Mouse (Mus musculus) hindbrain, embryonic 16.5 days (tissue): ENCODE measurements around the gene Ubr4. TPM values are rescaled to one million over a fixed set of nuclear protein-coding genes. Genes with fewer than 3 reads are reported as not detected.

Experiments
- ATAC-seq: fragments of 200-750 bp; cut with Nextera tagmentation; 2 replicates; pipeline ENCODE4 v1.8.0; 2017; ENCODE audit warnings: moderate TSS enrichment, moderate library complexity
- H3K27ac ChIP-seq: fragments of 300-500 bp; sonication (generic); 2 replicates; pipeline ENCODE4 v1.5.1; 2014; ENCODE audit warnings: low read depth, mild to moderate bottlenecking, control low read depth, low read length, moderate library complexity
- H3K27me3 ChIP-seq: fragments of 300-500 bp; sonication (generic); replicated peaks from 2 replicates; pipeline ENCODE4 v1.6.1; 2014; ENCODE audit warnings: low read length; ENCODE audit not compliant: control insufficient read depth, insufficient read depth
- H3K36me3 ChIP-seq: fragments of 300-500 bp; sonication (generic); 2 replicates; pipeline ENCODE4 v1.6.1; 2014; ENCODE audit warnings: mild to moderate bottlenecking, low read length, moderate library complexity, mixed read lengths; ENCODE audit not compliant: control insufficient read depth, insufficient read depth
- H3K4me1 ChIP-seq: fragments of 300-500 bp; sonication (generic); 2 replicates; pipeline ENCODE4 v1.6.1; 2014; ENCODE audit warnings: low read depth, low read length; ENCODE audit not compliant: control insufficient read depth, insufficient read depth
- H3K4me2 ChIP-seq: fragments of 300-500 bp; sonication (generic); 2 replicates; pipeline ENCODE4 v1.6.1; 2014; ENCODE audit warnings: mild to moderate bottlenecking, low read length, control low read depth, moderate library complexity
- H3K4me3 ChIP-seq: fragments of 300-500 bp; sonication (generic); 2 replicates; pipeline ENCODE4 v1.5.1; 2014; ENCODE audit warnings: mild to moderate bottlenecking, low read length, control low read depth, moderate library complexity
- H3K9ac ChIP-seq: fragments of 300-500 bp; sonication (generic); 2 replicates; pipeline ENCODE4 v1.6.1; 2014; ENCODE audit warnings: low read depth, mild to moderate bottlenecking, control low read depth, low read length, moderate library complexity
- H3K9me3 ChIP-seq: fragments of 300-500 bp; sonication (generic); 2 replicates; pipeline ENCODE4 v1.6.1; 2014; ENCODE audit warnings: mild to moderate bottlenecking, low read length, moderate library complexity; ENCODE audit not compliant: control insufficient read depth
- WGBS: fragments of 180-500 bp; shearing (Covaris S2); extraction: QIAGEN DNeasy Blood & Tissue Kit; methylation state at CpG from one replicate; pipeline ENCODE4 v1.1.7; 2014; 5-methylcytosine and 5-hydroxymethylcytosine counted together
- polyA plus RNA-seq: library from polyadenylated mRNA; unstranded; fragments of >200 nt; fragmentation: Nextera tagmentation; extraction: Ambion mirVana; gene quantifications from 2 replicates; pipeline ENCODE4 v1.2.1, GENCODE M21; 2015

Gene Ubr4
- polyA plus RNA-seq, 1 experiment from 2014 or later: 82.1 TPM

DNA sequence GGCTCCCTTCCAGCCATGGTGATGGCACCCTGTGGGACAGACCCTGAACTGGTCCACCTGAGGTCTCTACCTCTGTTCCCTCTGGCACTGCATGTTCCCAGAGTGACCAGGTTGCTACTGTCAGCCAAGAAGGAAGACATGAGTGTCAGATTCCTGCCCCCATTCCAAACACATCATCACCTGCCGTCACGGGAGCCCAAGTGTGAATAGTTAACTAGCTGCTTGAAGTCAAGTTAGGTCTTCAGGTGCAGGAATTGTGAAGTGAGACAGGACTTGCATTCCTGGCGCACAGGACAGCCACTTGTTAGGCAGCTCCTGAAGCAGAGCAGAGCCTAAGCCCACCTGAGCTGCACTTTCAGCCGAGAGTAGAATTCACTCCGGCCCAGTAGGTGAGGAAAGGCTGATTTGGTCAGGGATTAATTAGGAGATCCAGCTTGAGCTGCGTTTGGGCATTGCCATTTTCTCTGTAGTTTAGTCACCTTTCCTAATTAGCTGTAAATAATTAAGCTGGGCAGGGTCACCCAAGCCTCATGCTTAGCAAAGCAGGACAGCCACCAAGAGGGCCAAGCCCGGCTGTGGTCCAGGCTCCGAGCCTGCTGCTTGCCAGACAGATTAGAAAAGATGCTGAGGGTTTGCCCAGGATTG is 131.2 kb downstream of the Ubr4 start:
- H3K9me3 ChIP-seq: no peaks in the 10 kb centered on the region
- no peak overlapping the region for H3K27ac ChIP-seq
- H3K4me3 ChIP-seq: no peak overlapping the region
- H3K9ac ChIP-seq: no peak overlapping the region
- peaks cover 70% of the 10 kb centered on the region for H3K36me3 ChIP-seq
- H3K4me1 ChIP-seq: no peaks in the 10 kb centered on the region
- WGBS: 89% methylated on average over 8 of the region's 8 CpGs
- no peak for ATAC-seq
- no peak overlapping the region for H3K4me2 ChIP-seq
- no peaks in the 10 kb centered on the region for H3K27me3 ChIP-seq

DNA sequence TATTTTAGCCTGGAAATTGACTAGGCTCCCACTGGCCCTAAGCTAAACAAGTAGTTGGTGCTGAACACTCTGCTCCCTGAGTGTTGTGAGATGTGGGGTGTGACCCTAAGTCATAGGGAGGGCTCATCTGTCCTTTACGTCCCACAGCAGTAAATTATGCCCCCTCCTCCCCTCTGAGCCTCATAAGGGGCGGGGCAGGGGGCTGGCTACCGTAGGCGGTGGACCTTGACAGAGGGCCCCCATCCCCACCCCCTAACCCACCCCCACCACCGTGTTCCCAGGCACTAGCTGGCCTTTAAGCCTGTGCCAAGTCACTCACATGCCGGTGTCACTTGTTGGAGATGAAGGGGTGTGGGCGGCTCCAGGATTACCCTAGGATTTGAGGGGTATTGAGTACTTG is 132.1 kb downstream of the Ubr4 start:
- Histone ChIP-seq H3K27ac (no peak overlapping the region), H3K9me3 (no peaks in the 10 kb centered on the region), H3K27me3 (no peaks in the 10 kb centered on the region), H3K4me2 (no peak overlapping the region), H3K4me1 (no peaks in the 10 kb centered on the region), H3K4me3 (no peak overlapping the region), H3K36me3 (peaks cover 67% of the 10 kb centered on the region), H3K9ac (no peak overlapping the region)
- no peak for ATAC-seq
- 76% methylated on average over 7 of the region's 7 CpGs for WGBS

DNA sequence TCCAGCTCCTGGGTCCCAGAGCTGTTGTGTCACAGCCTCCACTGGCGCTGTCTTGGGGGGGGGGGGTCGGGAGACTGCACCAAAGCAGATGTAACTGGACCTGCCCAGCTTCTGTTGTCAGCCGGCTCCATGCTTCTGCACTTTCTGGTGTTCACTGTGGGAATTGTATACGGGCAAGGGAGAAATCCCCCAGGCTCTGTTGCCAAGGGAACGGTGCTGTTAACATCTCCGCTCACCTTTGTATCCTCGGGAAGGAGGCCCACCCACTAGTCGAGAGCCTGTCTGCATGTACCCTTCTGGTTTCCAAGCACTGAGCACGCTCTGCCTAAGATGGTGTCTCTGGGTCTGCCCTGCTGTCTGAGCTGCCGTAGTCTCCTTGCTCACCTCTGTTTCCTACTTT is 134.7 kb downstream of the Ubr4 start:
- no peak for ATAC-seq
- H3K27me3 ChIP-seq: no peaks in the 10 kb centered on the region
- no peaks in the 10 kb centered on the region; the same call in 1 of the 2 replicates for H3K4me1 ChIP-seq
- no peak overlapping the region for H3K4me3 ChIP-seq
- H3K9me3 ChIP-seq: no peaks in the 10 kb centered on the region
- no peak overlapping the region for H3K4me2 ChIP-seq
- peaks cover 52% of the 10 kb centered on the region for H3K36me3 ChIP-seq
- no peak overlapping the region for H3K27ac ChIP-seq
- no peak overlapping the region; the same call in 1 of the 2 replicates for H3K9ac ChIP-seq
- 43% methylated on average over 10 of the region's 10 CpGs for WGBS

DNA sequence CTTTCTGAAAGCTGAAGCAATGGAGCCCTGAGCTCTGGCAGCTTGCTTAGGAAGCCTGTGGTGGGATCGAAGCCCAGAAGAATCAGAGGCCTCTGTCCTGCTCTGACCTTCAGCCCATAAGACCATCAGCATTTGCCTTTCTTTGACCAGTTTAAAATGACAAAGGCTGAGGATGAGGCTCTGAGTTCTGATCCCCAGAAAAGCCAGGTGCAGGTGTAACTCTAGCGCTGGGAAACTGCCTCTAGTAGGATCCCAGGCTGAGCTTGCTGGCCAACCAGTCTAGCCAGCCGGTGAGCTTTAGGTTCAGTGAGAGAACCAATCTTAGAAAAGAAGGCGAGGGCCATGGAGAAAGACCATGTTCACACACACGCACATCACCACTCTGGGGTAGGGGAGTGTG is 135.9 kb downstream of the Ubr4 start:
- no peak overlapping the region for H3K4me3 ChIP-seq
- WGBS: 92% methylated on average over 5 of the region's 5 CpGs
- ATAC-seq: no peak
- no peak overlapping the region for H3K4me2 ChIP-seq
- H3K9ac ChIP-seq: no peak overlapping the region
- no peak overlapping the region for H3K27ac ChIP-seq
- H3K27me3 ChIP-seq: no peaks in the 10 kb centered on the region
- H3K9me3 ChIP-seq: no peaks in the 10 kb centered on the region
- no peaks in the 10 kb centered on the region; the same call in 1 of the 2 replicates for H3K4me1 ChIP-seq
- H3K36me3 ChIP-seq: peaks cover 40% of the 10 kb centered on the region

DNA sequence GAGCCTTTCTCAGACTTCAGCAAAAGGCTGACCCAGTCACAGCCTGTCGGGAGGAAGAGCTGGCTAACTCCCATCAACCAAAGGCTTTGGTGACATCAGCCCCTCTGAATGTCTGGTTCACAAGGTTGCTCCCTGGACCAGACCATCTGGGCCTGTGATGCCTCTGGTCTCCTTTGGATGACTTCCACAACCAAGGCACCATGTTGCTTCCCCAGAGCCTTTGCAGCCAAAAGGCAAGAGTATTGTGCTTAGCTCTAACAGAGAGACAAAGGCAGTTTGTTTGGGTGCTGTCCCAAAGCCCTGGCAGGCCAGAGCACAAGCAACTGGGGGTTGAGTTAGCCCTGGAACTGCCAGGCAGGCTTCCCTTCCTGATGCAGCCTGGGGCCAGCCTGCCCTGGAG is 137.5 kb downstream of the Ubr4 start:
- Histone ChIP-seq H3K36me3 (peaks cover 29% of the 10 kb centered on the region), H3K9me3 (no peaks in the 10 kb centered on the region), H3K4me2 (no peak overlapping the region), H3K9ac (no peak overlapping the region), H3K4me3 (no peak overlapping the region), H3K27ac (no peak overlapping the region; the same call in 1 of the 2 replicates), H3K4me1 (no peaks in the 10 kb centered on the region; the same call in 1 of the 2 replicates), H3K27me3 (no peaks in the 10 kb centered on the region)
- peak; percentile 43; the same call in 1 of the 2 replicates for ATAC-seq
- WGBS: 53% methylated on average over 1 of the region's 1 CpGs

DNA sequence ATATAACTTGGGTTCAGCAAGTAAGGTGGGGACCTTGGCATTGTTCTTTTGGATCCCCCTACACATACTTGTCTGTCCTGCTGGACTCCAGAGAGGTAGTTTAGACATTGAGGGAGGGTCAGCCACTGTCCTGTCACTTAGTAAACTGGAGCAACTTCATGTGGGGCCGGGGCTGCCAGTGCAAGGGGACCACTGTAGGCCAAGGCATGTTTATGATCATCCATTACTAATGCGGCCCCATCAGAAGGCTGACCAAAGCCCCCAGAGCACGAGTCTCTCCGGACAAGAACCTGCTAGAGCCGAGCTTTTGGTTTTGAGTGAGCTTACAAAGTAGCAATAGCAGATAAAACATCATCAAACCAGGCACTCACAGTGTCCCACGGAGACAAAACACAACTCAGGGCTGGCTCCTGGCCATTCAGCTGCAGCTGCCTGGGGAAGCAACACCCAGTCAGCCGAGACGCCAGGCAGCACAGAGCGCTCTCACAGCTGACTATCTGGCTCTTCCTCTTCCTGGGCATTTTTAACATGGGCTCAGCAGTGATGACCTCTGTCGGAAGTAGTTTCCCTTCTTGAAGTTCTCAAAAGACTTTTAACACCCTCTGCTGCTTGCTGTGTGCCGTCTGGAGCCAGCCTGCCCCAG is 138.1 kb downstream of the Ubr4 start:
- H3K9ac ChIP-seq: no peak overlapping the region
- H3K27ac ChIP-seq: peak overlapping the region; percentile 14; the same call in 1 of the 2 replicates
- no peaks in the 10 kb centered on the region for H3K27me3 ChIP-seq
- H3K4me1 ChIP-seq: no peaks in the 10 kb centered on the region; the same call in 1 of the 2 replicates
- WGBS: 74% methylated on average over 11 of the region's 11 CpGs
- no peaks in the 10 kb centered on the region for H3K9me3 ChIP-seq
- H3K4me2 ChIP-seq: no peak overlapping the region
- peaks cover 25% of the 10 kb centered on the region for H3K36me3 ChIP-seq
- H3K4me3 ChIP-seq: no peak overlapping the region
- no peak for ATAC-seq

DNA sequence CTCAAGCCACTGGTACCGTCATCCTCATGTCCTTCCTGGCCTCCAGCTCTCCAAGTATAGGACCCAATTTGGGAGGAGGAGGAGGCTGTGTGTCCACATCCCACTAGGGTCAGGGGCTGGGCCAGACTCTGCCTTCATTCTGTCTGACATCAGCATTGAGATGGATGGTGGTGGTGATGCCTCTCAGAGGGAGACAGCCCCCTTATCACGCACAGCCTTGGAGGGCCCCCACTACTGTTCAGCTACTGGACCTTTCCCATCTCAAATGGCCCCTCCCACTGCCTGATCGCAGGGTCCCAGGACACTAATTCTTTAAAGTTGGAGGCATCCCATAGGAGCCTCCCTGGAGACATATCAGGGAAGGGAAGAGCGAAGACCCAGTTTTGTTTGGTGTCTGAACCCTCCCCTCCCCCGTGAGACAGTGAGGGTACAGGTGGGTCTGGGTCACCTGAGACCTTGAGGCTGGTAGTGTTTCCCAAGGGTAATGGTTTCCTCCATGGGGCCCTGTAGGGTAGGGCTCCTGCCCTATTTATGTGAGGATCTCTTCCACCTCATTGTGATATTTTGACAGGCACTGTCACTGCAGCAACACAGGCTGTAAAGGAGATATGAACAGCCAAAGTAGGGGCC is 139.2 kb downstream of the Ubr4 start:
- Histone ChIP-seq H3K36me3 (peaks cover 20% of the 10 kb centered on the region), H3K27ac (no peak overlapping the region), H3K4me2 (no peak overlapping the region), H3K9ac (no peak overlapping the region), H3K9me3 (no peaks in the 10 kb centered on the region), H3K4me3 (no peak overlapping the region), H3K4me1 (no peaks in the 10 kb centered on the region; the same call in 1 of the 2 replicates), H3K27me3 (no peaks in the 10 kb centered on the region)
- ATAC-seq: no peak
- WGBS: 90% methylated on average over 5 of the region's 5 CpGs

DNA sequence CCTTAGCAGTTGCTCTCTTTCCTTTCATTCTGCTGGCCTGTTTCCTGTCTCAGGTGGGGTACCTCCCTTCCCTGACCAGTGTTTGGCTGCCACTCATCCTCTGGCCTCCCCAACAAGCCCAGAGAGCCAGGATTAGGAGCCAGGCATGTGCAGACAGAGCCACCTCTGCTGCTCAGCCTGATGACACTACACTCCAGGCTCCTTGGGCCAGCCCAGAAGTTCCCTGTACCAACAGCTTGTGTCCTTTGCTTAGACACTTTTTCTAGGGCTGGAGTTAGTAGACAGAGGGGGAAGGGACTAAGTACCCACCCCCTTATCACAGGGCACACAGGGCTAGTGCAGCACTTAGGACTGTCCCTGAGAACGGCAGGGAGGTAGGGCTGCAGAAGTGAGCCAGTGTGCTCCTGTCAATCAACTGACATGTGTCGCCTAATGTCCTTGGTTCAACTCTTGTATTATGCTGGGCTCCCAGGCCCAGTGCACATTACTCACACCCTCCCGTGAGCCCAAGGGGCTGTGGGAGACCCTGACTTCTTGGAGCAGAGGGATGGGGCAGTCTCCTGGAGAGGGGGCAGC is 139.9 kb downstream of the Ubr4 start:
- Histone ChIP-seq H3K9ac (no peak overlapping the region), H3K27ac (no peak overlapping the region), H3K36me3 (peaks cover 17% of the 10 kb centered on the region), H3K27me3 (no peaks in the 10 kb centered on the region), H3K4me2 (no peak overlapping the region), H3K4me1 (no peaks in the 10 kb centered on the region; the same call in 1 of the 2 replicates), H3K4me3 (no peak overlapping the region), H3K9me3 (no peaks in the 10 kb centered on the region)
- no peak for ATAC-seq
- 41% methylated on average over 3 of the region's 3 CpGs for WGBS
